ENCODE assay signal across 8 mouse cellular contexts in the genomic region with DNA sequence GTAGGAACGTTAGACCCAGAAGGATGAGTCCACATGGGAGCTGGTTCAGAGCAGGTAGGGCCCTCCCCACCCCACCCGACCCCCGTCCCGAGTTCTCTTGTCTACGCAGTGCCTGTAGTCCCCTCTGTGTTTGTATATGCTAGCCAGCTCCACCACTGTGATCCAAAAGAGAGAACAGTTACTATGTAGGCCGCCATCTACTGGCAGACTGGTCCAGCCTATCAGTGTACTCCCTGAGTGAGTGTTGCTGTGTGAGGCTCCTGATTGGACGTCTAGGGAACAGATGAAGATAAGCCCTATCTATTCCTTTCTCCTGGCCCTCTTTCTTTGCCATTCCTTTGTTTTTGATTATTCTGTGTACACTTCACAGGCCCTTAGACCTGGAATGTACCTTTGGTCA.
A peak's percentile ranks its signal among the peaks of the same experiment; 100 is the strongest.
DNase-seq lines count a peak whose midpoint lies in the region; ATAC-seq and TF ChIP-seq lines count a peak whose summit lies in the region.
"Had no signal": no experiment of that assay in that cellular context is flagged by ENCODE, and none has a peak within 500 bp of the region (broad histone marks: within the 10 kb centered on the region; RNA-seq: fewer than 3 reads in every experiment).

No protein-coding gene starts in this region.

- no peak overlapping the region for H3K4me2 ChIP-seq in midbrain, embryonic 11.5 days
- no peak overlapping the region for H3K4me2 ChIP-seq in midbrain, embryonic 15.5 days
- no peak overlapping the region for H3K4me2 ChIP-seq in hindbrain, embryonic 13.5 days

- H3K4me1 ChIP-seq in midbrain, embryonic 11.5 days (ENCODE audit: control insufficient read depth, insufficient read depth, low read length) = no peaks in the 10 kb centered on the region
- no peaks in the 10 kb centered on the region for H3K4me1 ChIP-seq in midbrain, embryonic 15.5 days
- H3K4me1 ChIP-seq in liver, adult 2 months (ENCODE audit: control insufficient read depth, insufficient read depth, low read length) = no peaks in the 10 kb centered on the region
- H3K4me1 ChIP-seq in hindbrain, embryonic 13.5 days (replicated peaks) = no peaks in the 10 kb centered on the region

- no peaks in the 10 kb centered on the region for H3K36me3 ChIP-seq in midbrain, embryonic 11.5 days (ENCODE audit: control insufficient read depth, insufficient read depth, low read length)
- no peaks in the 10 kb centered on the region for H3K36me3 ChIP-seq in midbrain, embryonic 15.5 days (replicated peaks)
- H3K36me3 ChIP-seq in liver, adult 2 months (ENCODE audit: control insufficient read depth, insufficient read depth, low read length) = no peaks in the 10 kb centered on the region
- H3K36me3 ChIP-seq in splenic B cell, adult 2 months (ENCODE audit: control insufficient read depth, insufficient read depth, low read length, poor library complexity, severe bottlenecking) = no peaks in the 10 kb centered on the region
- no peaks in the 10 kb centered on the region for H3K36me3 ChIP-seq in hindbrain, embryonic 13.5 days

- H3K27ac ChIP-seq in midbrain, embryonic 11.5 days (ENCODE audit: low read depth, low read length) = no peak overlapping the region
- no peak overlapping the region for H3K27ac ChIP-seq in midbrain, embryonic 15.5 days
- H3K27ac ChIP-seq in liver, adult 2 months (replicated peaks; ENCODE audit: insufficient read depth, low read depth, low read length) = no peak overlapping the region
- H3K27ac ChIP-seq in hindbrain, embryonic 13.5 days = no peak overlapping the region
- H3K27ac ChIP-seq: macrophage had no signal

- H3K4me3 ChIP-seq in midbrain, embryonic 11.5 days (ENCODE audit: low read depth, low read length) = no peak overlapping the region
- H3K4me3 ChIP-seq in midbrain, embryonic 15.5 days = no peak overlapping the region
- H3K4me3 ChIP-seq in liver, adult 2 months (ENCODE audit: insufficient read depth, low read depth, low read length) = no peak overlapping the region
- H3K4me3 ChIP-seq in hindbrain, embryonic 13.5 days = no peak overlapping the region

- WGBS in midbrain, embryonic 11.5 days = 65% methylated on average over 7 of the region's 7 CpGs
- 61% methylated on average over 7 of the region's 7 CpGs for WGBS in midbrain, embryonic 15.5 days
- WGBS in liver, adult 2 months = 47% methylated on average over 7 of the region's 7 CpGs
- WGBS in hindbrain, embryonic 13.5 days = 65% methylated on average over 7 of the region's 7 CpGs

- H3K9ac ChIP-seq in midbrain, embryonic 11.5 days (ENCODE audit: low read length) = no peak overlapping the region
- H3K9ac ChIP-seq in midbrain, embryonic 15.5 days = no peak overlapping the region
- H3K9ac ChIP-seq in liver, adult 2 months (ENCODE audit: low read depth, low read length) = no peak overlapping the region
- no peak overlapping the region for H3K9ac ChIP-seq in hindbrain, embryonic 13.5 days

- peaks cover 5% of the 10 kb centered on the region; the same call in 1 of the 2 replicates for H3K9me3 ChIP-seq in midbrain, embryonic 11.5 days (ENCODE audit: control insufficient read depth, low read length)
- H3K9me3 ChIP-seq in midbrain, embryonic 15.5 days = no peaks in the 10 kb centered on the region
- no peaks in the 10 kb centered on the region for H3K9me3 ChIP-seq in hindbrain, embryonic 13.5 days

- H3K79me2 ChIP-seq in liver, adult 2 months (ENCODE audit: control insufficient read depth, insufficient read depth, low read length) = no peaks in the 10 kb centered on the region

- no peak for TF ChIP-seq POLR2A in liver, adult 2 months (IDR thresholded peaks at IDR 0.05; ENCODE audit: extremely low read depth, insufficient read depth, low read length)

- 0 out of 2 replicates have a peak, but pooled peaks have one; percentile 18 for TF ChIP-seq CTCF in liver, adult 2 months (IDR thresholded peaks at IDR 0.05; ENCODE audit: low read depth, low read length)

- ATAC-seq in midbrain, embryonic 11.5 days (ENCODE audit: low FRiP score) = 0 out of 2 replicates have a peak, but pooled peaks have one; percentile 40
- no peak for ATAC-seq in midbrain, embryonic 15.5 days (replicated peaks)
- peak; percentile 91 for ATAC-seq in granulocyte monocyte progenitor cell, adult 5-6 weeks (replicated peaks; ENCODE audit: poor library complexity, severe bottlenecking)
- no peak for ATAC-seq in hindbrain, embryonic 13.5 days (ENCODE audit: low FRiP score)

- no peaks in the 10 kb centered on the region for H3K27me3 ChIP-seq in midbrain, embryonic 11.5 days (ENCODE audit: control insufficient read depth, insufficient read depth, low read length)
- H3K27me3 ChIP-seq in midbrain, embryonic 15.5 days (replicated peaks) = no peaks in the 10 kb centered on the region
- no peaks in the 10 kb centered on the region for H3K27me3 ChIP-seq in liver, adult 2 months (ENCODE audit: control insufficient read depth, insufficient read depth, low read length)
- no peaks in the 10 kb centered on the region for H3K27me3 ChIP-seq in splenic B cell, adult 2 months (ENCODE audit: control insufficient read depth, insufficient read depth, low read length, poor library complexity, severe bottlenecking)
- H3K27me3 ChIP-seq in hindbrain, embryonic 13.5 days = peaks cover 13% of the 10 kb centered on the region; the same call in 1 of the 2 replicates

- peak; percentile 57 for DNase-seq in midbrain, embryonic 11.5 days (ENCODE audit: low spot score, missing footprints)
- no peak for DNase-seq in liver, adult 2 months (ENCODE audit: extremely low read depth, low read depth, low spot score)
- peak; percentile 76 for DNase-seq in splenic B cell, adult 2 months (ENCODE audit: low read depth, low spot score)
- no peak for DNase-seq in urinary bladder, adult 18-20 months (ENCODE audit: low spot score in 2 of 2)

Comparison
In these comparisons a context has a peak if more than half of its experiments do, and no peak if none do; other contexts are left out.
1. ATAC-seq: peak in midbrain, embryonic 11.5 days (single experiment) and granulocyte monocyte progenitor cell, adult 5-6 weeks (single experiment); none in midbrain, embryonic 15.5 days (single experiment) and hindbrain, embryonic 13.5 days (single experiment).
2. DNase-seq: peak in midbrain, embryonic 11.5 days (single experiment) and splenic B cell, adult 2 months (single experiment); none in liver, adult 2 months (single experiment) and urinary bladder, adult 18-20 months (0 of 2).